Mouse (Mus musculus): ENCODE results near the gene Unc93a.
"Not testable (repeated sequence)": the region's sequence is repeated elsewhere in the genome, so short reads cannot be mapped to it uniquely, and the experiment has no call there.

Gene Unc93a

GRCm38 (mm10) chr17:13131710-13132109, at the start of gene Unc93a:
Unc93a (minus strand) TSS chr17:13131810.
- DNase-seq: not testable (repeated sequence)

DNA sequence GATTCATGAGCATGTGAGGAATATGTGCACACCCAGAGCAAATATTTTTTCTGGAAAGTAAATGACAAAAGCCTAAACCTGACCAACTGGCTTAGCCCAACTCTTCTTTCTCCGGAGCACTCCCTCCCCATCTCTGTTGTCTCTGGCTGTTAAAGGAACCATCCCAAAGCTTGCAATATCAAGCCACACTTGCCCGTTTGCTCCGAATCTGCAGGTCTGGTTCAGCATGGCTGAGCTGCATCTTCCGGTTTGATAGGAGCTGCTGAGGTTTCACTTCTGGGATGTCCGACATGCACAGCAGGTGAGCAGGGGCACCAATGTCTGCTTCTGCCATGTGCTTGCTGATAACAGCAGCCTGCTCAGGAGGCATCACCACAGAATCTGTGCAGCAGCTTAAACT, 48.9 kb upstream of the Unc93a start:
- not testable (repeated sequence) for DNase-seq

GRCm38 (mm10) chr17:13179021-13179420, 47.4 kb upstream of the Unc93a start:
- not testable (repeated sequence) for DNase-seq

- not testable (repeated sequence) for DNase-seq
Measured at GRCm38 (mm10) chr17:13177796-13178195, 46.2 kb upstream of the Unc93a start.

DNA sequence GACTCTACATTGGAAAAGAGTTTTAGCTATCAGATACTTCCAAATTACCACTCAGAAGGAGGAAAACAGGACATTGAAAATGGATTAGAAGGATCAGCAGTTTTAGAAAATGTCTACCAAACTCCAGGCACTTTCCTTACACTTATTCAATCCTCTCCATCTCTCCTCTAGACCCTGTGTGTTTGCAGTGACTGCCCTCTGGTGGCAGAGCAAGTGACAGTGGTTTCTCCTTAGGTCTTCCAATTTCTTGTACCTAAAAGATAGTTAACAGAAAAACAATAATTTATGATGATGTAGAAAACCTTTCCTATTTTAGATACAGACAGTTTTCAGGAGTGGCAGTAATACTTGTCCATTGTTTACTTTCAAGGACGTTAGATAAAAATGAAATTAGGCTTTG, 44.0 kb upstream of the Unc93a start:
- not testable (repeated sequence) for DNase-seq

- DNase-seq: not testable (repeated sequence)
Measured at GRCm38 (mm10) chr17:13174029-13174428, 42.4 kb upstream of the Unc93a start.

DNA sequence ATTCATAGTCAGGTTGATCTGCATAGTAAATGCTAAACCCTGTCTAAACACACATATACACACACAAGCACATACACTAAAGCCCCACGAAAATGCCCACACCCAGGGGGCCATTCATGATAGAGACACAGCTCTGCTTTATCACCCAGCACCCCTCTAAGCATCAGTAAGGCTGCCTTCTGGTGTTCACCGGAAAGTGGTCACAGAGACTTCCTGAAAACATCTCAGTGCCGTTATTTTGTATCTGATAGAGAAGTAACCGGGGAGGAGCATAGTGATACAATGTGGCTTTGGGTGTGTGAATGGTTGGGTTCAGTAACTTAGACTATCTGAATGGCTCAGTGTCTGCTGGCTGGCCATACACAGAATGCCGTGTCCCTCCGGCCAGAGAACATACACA, 42.0 kb upstream of the Unc93a start:
- DNase-seq: not testable (repeated sequence)

- DNase-seq: not testable (repeated sequence)
Measured at GRCm38 (mm10) chr17:13146128-13146527, 14.5 kb upstream of the Unc93a start.

- not testable (repeated sequence) for DNase-seq
Measured at GRCm38 (mm10) chr17:13144580-13145215, 13.1 kb upstream of the Unc93a start.

DNA sequence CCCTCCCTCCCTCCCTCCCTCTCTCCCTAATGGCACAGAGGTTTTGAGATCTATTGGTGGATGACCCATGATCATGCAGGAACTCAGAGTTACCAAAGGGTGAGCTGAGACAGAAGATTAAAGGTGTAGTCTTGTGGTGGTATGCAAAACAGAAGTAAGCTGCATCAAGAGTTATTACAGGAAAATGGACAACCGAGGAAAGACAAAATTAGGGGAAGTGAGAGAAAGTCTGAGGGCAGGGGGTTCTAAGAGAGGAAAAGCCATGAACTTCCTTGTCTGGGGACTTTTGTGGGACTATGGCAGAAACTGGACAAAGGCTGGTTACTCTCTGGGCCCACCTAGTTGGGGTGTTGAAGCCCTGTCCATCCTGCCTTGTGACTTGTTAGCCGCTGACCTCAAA, 11.1 kb upstream of the Unc93a start:
- DNase-seq: not testable (repeated sequence)

GRCm38 (mm10) chr17:13135356-13135755, 3.7 kb upstream of the Unc93a start:
- DNase-seq: not testable (repeated sequence)

- DNase-seq: not testable (repeated sequence)
Measured at GRCm38 (mm10) chr17:13132352-13132751, 742 bp upstream of the Unc93a start.

DNA sequence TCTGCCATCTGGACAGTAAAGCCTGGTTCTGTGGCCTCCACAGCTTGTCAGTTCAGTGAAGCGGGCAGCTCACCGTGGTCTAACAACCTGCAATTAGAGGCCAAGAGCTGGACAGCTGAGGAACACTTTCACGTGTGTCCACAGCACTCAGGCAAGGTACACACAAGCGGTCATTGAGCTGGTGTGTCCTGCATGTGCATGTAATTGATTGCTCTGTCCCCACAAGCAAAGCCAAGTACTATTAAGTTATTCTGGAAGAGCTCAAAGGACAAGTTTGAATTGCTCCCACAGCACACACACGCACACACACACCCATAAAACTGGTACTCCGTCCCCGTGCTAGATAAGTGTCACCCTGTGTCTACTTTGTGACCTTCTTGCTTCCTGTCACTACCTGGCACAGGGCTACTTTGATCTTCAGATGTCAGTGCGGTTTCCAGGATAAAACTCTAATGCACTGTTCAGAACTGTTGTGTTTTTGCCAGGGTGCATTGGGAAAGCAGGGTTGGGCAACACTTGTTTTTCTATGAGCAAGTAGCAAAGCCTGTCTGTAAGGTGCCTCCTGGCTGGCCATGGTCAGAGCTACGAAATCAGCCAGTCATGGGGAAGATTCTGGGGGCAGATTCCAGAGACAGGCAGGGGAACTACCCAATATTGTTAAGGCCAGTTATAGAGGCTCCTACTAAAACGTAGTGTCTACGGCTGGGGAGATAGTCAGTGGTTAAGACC, 1.7 kb downstream of the Unc93a start:
- DNase-seq: not testable (repeated sequence)

- not testable (repeated sequence) for DNase-seq
Measured at GRCm38 (mm10) chr17:13129324-13129723, 2.3 kb downstream of the Unc93a start.

DNA sequence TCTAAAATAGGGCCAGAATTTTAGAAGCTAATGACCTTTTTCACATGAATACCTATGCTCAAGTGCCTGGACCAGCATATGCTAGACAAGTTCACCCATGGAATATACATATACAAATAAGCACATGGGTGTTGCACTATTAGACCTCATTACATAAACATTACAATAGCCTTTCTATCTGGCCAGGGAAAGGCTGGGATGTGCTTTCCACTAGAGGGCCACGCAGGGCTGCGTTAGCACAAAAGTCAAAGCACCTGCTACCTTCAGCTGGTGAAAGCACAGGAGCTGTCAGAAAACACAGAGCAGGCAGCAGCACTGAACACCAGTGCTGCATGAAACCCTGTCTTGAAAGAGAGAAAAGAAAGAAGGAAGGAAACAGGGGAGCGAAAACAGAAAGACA, 7.4 kb downstream of the Unc93a start:
- not testable (repeated sequence) for DNase-seq

DNA sequence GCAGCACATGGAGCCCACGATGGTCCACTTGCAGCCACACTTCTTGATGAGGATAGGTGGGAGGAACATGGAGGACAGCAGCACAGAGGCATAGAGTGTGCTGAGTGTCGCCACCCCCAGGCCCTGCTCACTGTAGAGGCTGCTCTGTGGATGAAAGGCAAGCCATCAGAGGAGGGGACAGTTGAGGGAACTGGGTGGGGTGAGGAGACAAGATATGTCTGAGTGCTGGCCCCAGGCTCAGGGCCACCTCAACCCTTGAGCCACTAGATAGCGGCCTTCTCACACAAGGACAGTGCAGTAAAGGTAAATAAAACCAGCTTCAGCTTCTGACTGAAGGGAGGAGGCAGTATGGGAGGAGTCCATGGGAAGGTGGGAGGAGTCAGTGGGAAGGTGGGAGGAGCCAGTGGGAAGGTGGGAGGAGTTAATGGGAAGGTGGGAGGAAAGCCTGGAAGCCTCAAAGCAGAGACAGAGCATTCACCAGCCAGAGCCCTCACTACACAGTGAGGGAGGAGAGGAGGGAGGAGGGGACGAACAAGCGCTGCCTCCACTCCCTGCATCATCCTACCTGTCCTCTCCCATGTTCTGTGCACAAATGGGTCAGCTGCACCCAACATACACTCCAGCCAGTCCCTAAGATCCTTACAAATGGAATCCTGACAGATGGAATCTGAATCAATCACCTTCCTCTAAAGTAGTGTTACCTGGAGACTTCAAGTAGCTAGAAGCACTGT, 8.1 kb downstream of the Unc93a start:
- DNase-seq: not testable (repeated sequence)

DNA sequence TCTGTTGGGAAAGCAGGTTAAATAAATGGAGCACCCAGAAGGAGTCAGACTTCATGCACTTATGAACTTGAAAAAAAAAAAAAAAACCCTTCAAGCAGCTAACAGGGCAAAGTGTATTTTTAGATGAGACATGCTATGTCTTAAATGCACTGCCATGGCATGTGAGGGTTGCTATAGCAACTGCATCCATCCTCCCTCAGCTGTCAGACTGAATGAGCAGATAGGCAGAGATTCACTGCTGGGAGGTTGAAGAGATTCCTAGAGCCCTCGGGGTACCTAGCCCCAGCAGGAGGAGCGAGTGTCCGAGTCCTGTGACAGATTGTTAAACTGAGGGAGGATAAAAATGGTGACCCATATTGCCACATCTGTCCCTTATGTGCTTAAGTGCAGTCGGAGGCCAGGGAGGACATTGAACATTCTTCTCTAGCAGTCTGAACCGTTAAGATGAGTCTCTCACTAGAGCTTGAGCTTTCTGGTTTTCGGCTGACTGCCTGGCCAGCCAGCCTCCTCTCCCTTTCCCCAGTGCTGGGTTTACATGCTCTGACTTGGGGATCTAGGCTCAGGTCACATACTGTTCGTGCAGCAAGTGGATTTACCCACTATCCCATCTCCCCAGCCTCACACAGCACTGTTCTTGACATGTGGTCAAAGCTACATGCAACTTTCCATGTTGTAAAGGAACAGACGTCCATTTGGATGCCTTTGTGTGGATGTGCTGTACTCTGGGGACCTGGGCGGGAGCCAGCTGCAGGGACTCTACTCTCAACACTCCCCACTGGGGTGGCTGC, 18.9 kb downstream of the Unc93a start:
- not testable (repeated sequence) for DNase-seq

DNA sequence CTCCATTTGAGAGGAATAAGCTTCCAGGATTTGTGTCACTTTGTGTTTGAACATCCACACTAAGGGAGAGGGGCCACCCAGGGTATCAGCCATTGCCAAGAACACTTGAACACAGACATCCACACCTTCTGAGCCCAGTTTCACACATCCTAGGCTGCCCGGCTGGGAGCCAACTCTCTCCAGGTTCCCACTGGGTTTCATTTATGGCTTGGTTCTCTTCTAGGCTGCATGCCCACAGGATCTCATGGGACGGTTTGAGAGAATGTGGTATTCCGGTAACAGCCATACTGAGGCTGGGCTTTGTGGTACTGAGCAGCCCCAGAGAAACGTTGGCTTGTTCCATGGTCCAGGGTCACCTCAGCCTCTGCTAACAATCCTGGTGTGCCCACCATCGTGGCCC, 25.0 kb downstream of the Unc93a start:
- DNase-seq: not testable (repeated sequence)

DNA sequence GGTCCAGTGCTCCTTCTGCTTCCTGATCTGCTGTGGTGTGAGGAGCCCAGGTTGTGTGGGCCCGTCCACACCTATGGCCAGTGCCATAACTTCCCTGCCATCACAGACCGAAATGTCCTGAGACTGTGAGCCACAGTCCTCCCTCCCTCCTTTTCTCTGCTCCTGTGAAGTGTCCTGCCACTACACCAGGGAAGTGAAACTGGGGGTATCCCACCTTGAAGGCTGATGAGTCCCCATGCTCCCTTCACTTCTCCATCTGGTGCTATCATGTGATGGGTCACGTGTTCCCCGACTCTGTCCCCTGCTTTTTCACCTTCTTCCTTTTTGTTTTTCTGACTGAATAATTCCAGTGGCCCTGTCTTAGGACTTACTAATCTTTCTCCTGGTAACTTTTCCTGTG, 38.6 kb downstream of the Unc93a start:
- DNase-seq: not testable (repeated sequence)

- not testable (repeated sequence) for DNase-seq
Measured at GRCm38 (mm10) chr17:13092100-13092764, 39.4 kb downstream of the Unc93a start.

DNA sequence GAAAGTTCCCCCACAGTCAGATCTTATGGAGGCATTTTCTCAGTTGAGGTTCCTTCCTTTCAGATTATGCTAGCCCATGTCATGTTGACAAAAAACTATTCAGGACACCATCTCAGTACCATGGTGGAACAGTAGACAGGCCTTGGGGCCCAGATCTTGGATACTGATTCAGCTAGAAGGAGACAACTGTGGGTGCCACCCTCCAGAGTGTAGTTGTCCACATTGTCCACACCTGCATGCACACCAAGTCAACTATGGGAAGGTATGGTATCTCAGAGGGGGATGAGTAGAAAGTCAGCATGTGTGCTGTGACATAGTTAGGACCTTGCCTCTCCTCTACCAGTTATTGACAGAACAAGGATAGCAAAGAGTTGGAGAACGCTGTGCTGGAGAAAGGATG, 40.1 kb downstream of the Unc93a start:
- not testable (repeated sequence) for DNase-seq

GRCm38 (mm10) chr17:13069227-13069626, 62.4 kb downstream of the Unc93a start:
- not testable (repeated sequence) for DNase-seq

Measured in kidney, postnatal 10 days (tissue).